Mouse (Mus musculus) adrenal gland, adult 18-20 months (tissue): ENCODE results near the gene Tmem267. TPM values are rescaled to one million over a fixed set of nuclear protein-coding genes. Genes with fewer than 3 reads are reported as not detected.
"Not testable (repeated sequence)": the region's sequence is repeated elsewhere in the genome, so short reads cannot be mapped to it uniquely, and the experiment has no call there.

Source experiments
- DNase-seq, 2 experiments: peaks; one replicate each; pipeline ENCODE4 v3.0.0; 2021 to 2022; ENCODE audit warnings: low spot score in 2 of 2
- total RNA-seq, 2 experiments: library from RNA; stranded (reverse); gene quantifications; 1 replicate in 1 of 2; 2 replicates in 1 of 2; pipeline ENCODE4 v1.2.3; 2021

Tmem267 gene
- total RNA-seq, 2 experiments from 2014 or later = 12.3 to 13.8 TPM

- DNase-seq = not testable (repeated sequence)
These were observed 116.5 kb downstream of the Tmem267 start for GRCm38 (mm10) chr13:119604322-119604721.

GRCm38 (mm10) chr13:119618841-119619240 is 131.0 kb downstream of the Tmem267 start:
- DNase-seq = no peak

GRCm38 (mm10) chr13:119619735-119620134 is 131.9 kb downstream of the Tmem267 start:
- no peak for DNase-seq

GRCm38 (mm10) chr13:119623634-119624033 is 135.8 kb downstream of the Tmem267 start, which contains the start of gene Ccl28:
Gene Ccl28, plus strand, starts transcription at chr13:119623819.
- DNase-seq = no peak

GRCm38 (mm10) chr13:119625952-119626351 is 138.1 kb downstream of the Tmem267 start:
- not testable (repeated sequence) for DNase-seq

- peak; percentile 69 to 76 for DNase-seq
These were observed 143.8 kb downstream of the Tmem267 start for GRCm38 (mm10) chr13:119631482-119632155.

GRCm38 (mm10) chr13:119632156-119632548 is 144.3 kb downstream of the Tmem267 start:
- no peak for DNase-seq

GRCm38 (mm10) chr13:119635496-119635895 is 147.7 kb downstream of the Tmem267 start:
- DNase-seq = no peak

GRCm38 (mm10) chr13:119637837-119638236 is 150.0 kb downstream of the Tmem267 start:
- no peak for DNase-seq

GRCm38 (mm10) chr13:119638449-119638848 is 150.6 kb downstream of the Tmem267 start:
- no peak for DNase-seq

GRCm38 (mm10) chr13:119639302-119639701 is 151.5 kb downstream of the Tmem267 start:
- no peak for DNase-seq

GRCm38 (mm10) chr13:119640504-119640903 is 152.7 kb downstream of the Tmem267 start:
- no peak for DNase-seq

- no peak for DNase-seq
These were observed 153.3 kb downstream of the Tmem267 start for GRCm38 (mm10) chr13:119641145-119641544.

GRCm38 (mm10) chr13:119644769-119645168 is 156.9 kb downstream of the Tmem267 start:
- DNase-seq = no peak

- no peak for DNase-seq
These were observed 158.7 kb downstream of the Tmem267 start for GRCm38 (mm10) chr13:119646511-119646910.

GRCm38 (mm10) chr13:119648891-119649698 is 161.3 kb downstream of the Tmem267 start:
- DNase-seq = no peak

GRCm38 (mm10) chr13:119649699-119650046 is 161.8 kb downstream of the Tmem267 start:
- DNase-seq = no peak

- DNase-seq = no peak
These were observed 166.9 kb downstream of the Tmem267 start for GRCm38 (mm10) chr13:119654734-119655133.

- DNase-seq = no peak
These were observed 168.4 kb downstream of the Tmem267 start for GRCm38 (mm10) chr13:119656246-119656645.

- no peak for DNase-seq
These were observed 169.1 kb downstream of the Tmem267 start for GRCm38 (mm10) chr13:119656846-119657416.
